Mouse (Mus musculus) cerebellum, adult 8-10 months (tissue): ENCODE measurements around the gene Cd28.

Source experiments
- DNase-seq: peaks from one replicate; pipeline ENCODE4 v3.0.0; 2022

Gene Cd28

GRCm38 (mm10) chr1:60751011-60751410 lies 34.4 kb downstream of the Cd28 start:
- DNase-seq = no peak

GRCm38 (mm10) chr1:60752986-60753385 lies 36.4 kb downstream of the Cd28 start:
- DNase-seq = no peak

- DNase-seq = no peak
Measured at GRCm38 (mm10) chr1:60753981-60754380, 37.4 kb downstream of the Cd28 start.

GRCm38 (mm10) chr1:60755391-60756243 lies 39.0 kb downstream of the Cd28 start:
- no peak for DNase-seq

GRCm38 (mm10) chr1:60757631-60758030 lies 41.0 kb downstream of the Cd28 start:
- no peak for DNase-seq

GRCm38 (mm10) chr1:60758226-60758625 lies 41.6 kb downstream of the Cd28 start:
- DNase-seq = no peak

- DNase-seq = no peak
Measured at GRCm38 (mm10) chr1:60759563-60760335, 43.1 kb downstream of the Cd28 start.

GRCm38 (mm10) chr1:60760475-60760874 lies 43.9 kb downstream of the Cd28 start:
- no peak for DNase-seq

GRCm38 (mm10) chr1:60761528-60762171 lies 45.0 kb downstream of the Cd28 start:
- DNase-seq = no peak

- DNase-seq = no peak
Measured at GRCm38 (mm10) chr1:60762451-60762850, 45.9 kb downstream of the Cd28 start.

GRCm38 (mm10) chr1:60762916-60763315 lies 46.3 kb downstream of the Cd28 start:
- DNase-seq = no peak

- no peak for DNase-seq
Measured at GRCm38 (mm10) chr1:60771771-60772170, 55.2 kb downstream of the Cd28 start.

GRCm38 (mm10) chr1:60773231-60773630 lies 56.6 kb downstream of the Cd28 start:
- no peak for DNase-seq

- no peak for DNase-seq
Measured at GRCm38 (mm10) chr1:60776166-60776565, 59.6 kb downstream of the Cd28 start.

- DNase-seq = no peak
Measured at GRCm38 (mm10) chr1:60776906-60777305, 60.3 kb downstream of the Cd28 start.

- no peak for DNase-seq
Measured at GRCm38 (mm10) chr1:60778465-60779115, 62.0 kb downstream of the Cd28 start.

- no peak for DNase-seq
Measured at GRCm38 (mm10) chr1:60779176-60779575, 62.6 kb downstream of the Cd28 start.

- DNase-seq = no peak
Measured at GRCm38 (mm10) chr1:60781666-60782065, 65.1 kb downstream of the Cd28 start.

- no peak for DNase-seq
Measured at GRCm38 (mm10) chr1:60793717-60794116, 77.1 kb downstream of the Cd28 start.

GRCm38 (mm10) chr1:60795677-60796205 lies 79.1 kb downstream of the Cd28 start:
- no peak for DNase-seq

- DNase-seq = no peak
Measured at GRCm38 (mm10) chr1:60799795-60800345, 83.3 kb downstream of the Cd28 start.

- DNase-seq = no peak
Measured at GRCm38 (mm10) chr1:60801210-60801671, 84.6 kb downstream of the Cd28 start.
